Mouse (Mus musculus) erythroblast, embryonic 14.5 days (primary cell): ENCODE measurements at regions not wholly inside any gene's neighbourhood (a gene's known extent, or its start where the extent isn't known, plus 50 kb on each side); places are given as distances from the start of the nearest gene placed in this dataset.

ENCODE experiments used
- H3K27me3 ChIP-seq: 2 replicates; pipeline ENCODE4 v1.6.1; 2012; ENCODE audit warnings: inconsistent platforms; ENCODE audit not compliant: control insufficient read depth
- H3K36me3 ChIP-seq: 2 replicates; pipeline ENCODE4 v1.6.1; 2012; ENCODE audit warnings: mild to moderate bottlenecking, inconsistent platforms; ENCODE audit not compliant: control insufficient read depth
- H3K4me1 ChIP-seq: 2 replicates; pipeline ENCODE4 v1.6.1; 2012; ENCODE audit warnings: inconsistent platforms; ENCODE audit not compliant: control insufficient read depth
- H3K4me3 ChIP-seq: replicated peaks from 2 replicates; pipeline ENCODE3; 2012; ENCODE audit warnings: moderate library complexity, mild to moderate bottlenecking, inconsistent platforms
- H3K9me3 ChIP-seq: 2 replicates; pipeline ENCODE4 v1.6.1; 2012; ENCODE audit warnings: low read length, inconsistent platforms, mixed read lengths; ENCODE audit not compliant: control insufficient read depth
- GATA1 ChIP-seq: IDR thresholded peaks from 2 replicates; pipeline ENCODE4 v1.6.1; 2012; ENCODE audit warnings: low read length, inconsistent platforms, mixed read lengths
- TAL1 ChIP-seq: IDR thresholded peaks from 3 replicates; pipeline ENCODE4 v1.6.1; 2012; ENCODE audit warnings: low read length, inconsistent platforms, mixed read lengths

- H3K4me3 ChIP-seq, result no peak overlapping the region
- H3K4me1 ChIP-seq, result no peaks in the 10 kb centered on the region
- no peaks in the 10 kb centered on the region for H3K9me3 ChIP-seq
- H3K36me3 ChIP-seq, result no peaks in the 10 kb centered on the region
- TF ChIP-seq GATA1, result no peak
- TF ChIP-seq TAL1, result no peak
- H3K27me3 ChIP-seq, result no peaks in the 10 kb centered on the region
Observed at GRCm38 (mm10) chr9:32901287-32901686, 265.3 kb downstream of the Ets1 start.

GRCm38 (mm10) chr9:32906233-32906872, 270.3 kb downstream of the Ets1 start:
- no peak for TF ChIP-seq GATA1
- no peak for TF ChIP-seq TAL1
- Histone ChIP-seq H3K27me3 (no peaks in the 10 kb centered on the region), H3K9me3 (no peaks in the 10 kb centered on the region), H3K4me1 (no peaks in the 10 kb centered on the region), H3K36me3 (no peaks in the 10 kb centered on the region), H3K4me3 (no peak overlapping the region)

GRCm38 (mm10) chr9:32910641-32911040, 274.6 kb downstream of the Ets1 start:
- Histone ChIP-seq H3K36me3 (no peaks in the 10 kb centered on the region), H3K4me1 (no peaks in the 10 kb centered on the region), H3K4me3 (no peak overlapping the region), H3K9me3 (no peaks in the 10 kb centered on the region), H3K27me3 (no peaks in the 10 kb centered on the region)
- no peak for TF ChIP-seq TAL1
- no peak for TF ChIP-seq GATA1

GRCm38 (mm10) chr9:32915633-32916032, 279.6 kb downstream of the Ets1 start:
- H3K27me3 ChIP-seq, result no peaks in the 10 kb centered on the region
- TF ChIP-seq GATA1 (no peak), TAL1 (no peak)

GRCm38 (mm10) chr9:32916731-32917130, 280.7 kb downstream of the Ets1 start:
- no peaks in the 10 kb centered on the region for H3K4me1 ChIP-seq
- no peak overlapping the region for H3K4me3 ChIP-seq
- no peak for TF ChIP-seq TAL1
- no peaks in the 10 kb centered on the region for H3K27me3 ChIP-seq
- H3K9me3 ChIP-seq, result no peaks in the 10 kb centered on the region
- no peaks in the 10 kb centered on the region for H3K36me3 ChIP-seq

More at GRCm38 (mm10) chr9:32915633-32916032, 279.6 kb downstream of the Ets1 start:
- Histone ChIP-seq H3K4me3 (no peak overlapping the region), H3K36me3 (no peaks in the 10 kb centered on the region), H3K4me1 (no peaks in the 10 kb centered on the region), H3K9me3 (no peaks in the 10 kb centered on the region)

- H3K4me1 ChIP-seq, result no peaks in the 10 kb centered on the region
- H3K9me3 ChIP-seq, result no peaks in the 10 kb centered on the region
- no peak overlapping the region for H3K4me3 ChIP-seq
- H3K36me3 ChIP-seq, result no peaks in the 10 kb centered on the region
- no peak for TF ChIP-seq GATA1
- no peak for TF ChIP-seq TAL1
- no peaks in the 10 kb centered on the region for H3K27me3 ChIP-seq
Observed at GRCm38 (mm10) chr9:32923925-32924324, 287.9 kb downstream of the Ets1 start.

GRCm38 (mm10) chr9:32924333-32924886, 288.4 kb downstream of the Ets1 start:
- Histone ChIP-seq H3K4me3 (no peak overlapping the region), H3K9me3 (no peaks in the 10 kb centered on the region), H3K4me1 (no peaks in the 10 kb centered on the region), H3K27me3 (no peaks in the 10 kb centered on the region), H3K36me3 (no peaks in the 10 kb centered on the region)
- TF ChIP-seq TAL1, result no peak
- no peak for TF ChIP-seq GATA1

GRCm38 (mm10) chr9:32925036-32925435, 289.0 kb downstream of the Ets1 start:
- Histone ChIP-seq H3K4me1 (no peaks in the 10 kb centered on the region), H3K9me3 (no peaks in the 10 kb centered on the region), H3K27me3 (no peaks in the 10 kb centered on the region), H3K36me3 (no peaks in the 10 kb centered on the region), H3K4me3 (no peak overlapping the region)
- TF ChIP-seq GATA1 (no peak), TAL1 (no peak)

- TF ChIP-seq TAL1 (no peak), GATA1 (no peak)
- Histone ChIP-seq H3K36me3 (no peaks in the 10 kb centered on the region), H3K4me1 (no peaks in the 10 kb centered on the region), H3K4me3 (no peak overlapping the region), H3K9me3 (no peaks in the 10 kb centered on the region), H3K27me3 (no peaks in the 10 kb centered on the region)
Observed at GRCm38 (mm10) chr9:32925720-32926595, 289.9 kb downstream of the Ets1 start.
